Mouse (Mus musculus) forebrain, embryonic 14.5 days (tissue): ENCODE measurements at regions not wholly inside any gene's neighbourhood (a gene's known extent, or its start where the extent isn't known, plus 50 kb on each side); places are given as distances from the start of the nearest gene placed in this dataset.
A peak's percentile ranks its signal among the peaks of the same experiment; 100 is the strongest.

Experiments used
- ATAC-seq: fragments of 200-750 bp; cut with Nextera tagmentation; 2 replicates; pipeline ENCODE4 v1.8.0; 2017; ENCODE audit warnings: mild to moderate bottlenecking, moderate library complexity
- DNase-seq: peaks from one replicate; pipeline ENCODE4 v3.0.0-alpha.2; 2015; ENCODE audit warnings: low spot score
- H3K27ac ChIP-seq: fragments of 300-500 bp; sonication (generic); 2 replicates; pipeline ENCODE4 v1.5.1; 2014; ENCODE audit warnings: low read depth, mild to moderate bottlenecking, control low read depth, low read length, moderate library complexity
- H3K27me3 ChIP-seq: fragments of 300-500 bp; sonication (generic); replicated peaks from 2 replicates; pipeline ENCODE4 v1.6.1; 2014; ENCODE audit warnings: low read length, control low read depth, mixed read lengths; ENCODE audit not compliant: control insufficient read depth, insufficient read depth
- H3K36me3 ChIP-seq: fragments of 300-500 bp; sonication (generic); 2 replicates; pipeline ENCODE4 v1.6.1; 2014; ENCODE audit warnings: low read length, control low read depth; ENCODE audit not compliant: control insufficient read depth, insufficient read depth
- H3K4me1 ChIP-seq: fragments of 300-500 bp; sonication (generic); 2 replicates; pipeline ENCODE4 v1.6.1; 2014; ENCODE audit warnings: antibody characterized with exemption, low read length, control low read depth; ENCODE audit not compliant: control insufficient read depth, insufficient read depth
- H3K4me2 ChIP-seq: fragments of 300-500 bp; sonication (generic); 2 replicates; pipeline ENCODE4 v1.6.1; 2014; ENCODE audit warnings: mild to moderate bottlenecking, control low read depth, low read length
- H3K4me3 ChIP-seq: fragments of 300-500 bp; sonication (generic); 2 replicates; pipeline ENCODE4 v1.5.1; 2014; ENCODE audit warnings: low read depth, low read length, control low read depth
- H3K9ac ChIP-seq: fragments of 300-500 bp; sonication (generic); 2 replicates; pipeline ENCODE4 v1.6.1; 2014; ENCODE audit warnings: mild to moderate bottlenecking, low read length, control low read depth, moderate library complexity
- H3K9me3 ChIP-seq: fragments of 300-500 bp; sonication (generic); replicated peaks from 2 replicates; pipeline ENCODE4 v1.6.1; 2016; ENCODE audit warnings: low read length, control low read depth, mixed read lengths; ENCODE audit not compliant: control insufficient read depth
- whole genome bisulfite sequencing: fragments of 180-500 bp; shearing (Covaris S2); extraction: QIAGEN DNeasy Blood & Tissue Kit; methylation state at CpG from one replicate; pipeline ENCODE4 v1.1.7; 2014; 5-methylcytosine and 5-hydroxymethylcytosine counted together

- Histone ChIP-seq H3K36me3 (no peaks in the 10 kb centered on the region), H3K4me2 (no peak overlapping the region), H3K27me3 (no peaks in the 10 kb centered on the region), H3K9ac (no peak overlapping the region), H3K4me3 (no peak overlapping the region), H3K4me1 (no peaks in the 10 kb centered on the region), H3K9me3 (no peaks in the 10 kb centered on the region), H3K27ac (no peak overlapping the region)
- WGBS: 90% methylated on average over 3 of the region's 3 CpGs
- DNase-seq: no peak
- ATAC-seq: no peak
Measured at GRCm38 (mm10) chr13:26026386-26026785, 743.6 kb downstream of the Hdgfl1 start.

GRCm38 (mm10) chr13:26024696-26025095 lies 745.3 kb downstream of the Hdgfl1 start:
- no peaks in the 10 kb centered on the region for H3K36me3 ChIP-seq
- ATAC-seq (no peak), DNase-seq (no peak)
- H3K9ac ChIP-seq: no peak overlapping the region
- H3K4me3 ChIP-seq: no peak overlapping the region
- H3K9me3 ChIP-seq: no peaks in the 10 kb centered on the region
- H3K4me2 ChIP-seq: no peak overlapping the region
- H3K4me1 ChIP-seq: no peaks in the 10 kb centered on the region
- no peaks in the 10 kb centered on the region for H3K27me3 ChIP-seq
- H3K27ac ChIP-seq: no peak overlapping the region

- H3K36me3 ChIP-seq: no peaks in the 10 kb centered on the region
- H3K4me3 ChIP-seq: no peak overlapping the region
- no peaks in the 10 kb centered on the region for H3K27me3 ChIP-seq
- no peaks in the 10 kb centered on the region for H3K9me3 ChIP-seq
- ATAC-seq (no peak), DNase-seq (peak; percentile 51)
- no peak overlapping the region for H3K4me2 ChIP-seq
- no peak overlapping the region for H3K9ac ChIP-seq
- H3K4me1 ChIP-seq: no peaks in the 10 kb centered on the region
- WGBS: 71% methylated on average over 2 of the region's 2 CpGs
- no peak overlapping the region for H3K27ac ChIP-seq
Measured at GRCm38 (mm10) chr13:26020491-26020890, 749.5 kb downstream of the Hdgfl1 start.

- no peaks in the 10 kb centered on the region for H3K9me3 ChIP-seq
- no peaks in the 10 kb centered on the region for H3K27me3 ChIP-seq
- no peak for ATAC-seq
- H3K4me2 ChIP-seq: no peak overlapping the region
- no peaks in the 10 kb centered on the region for H3K4me1 ChIP-seq
- no peak overlapping the region for H3K4me3 ChIP-seq
- H3K27ac ChIP-seq: no peak overlapping the region
- no peaks in the 10 kb centered on the region for H3K36me3 ChIP-seq
- no peak for DNase-seq
- whole genome bisulfite sequencing: 94% methylated on average over 1 of the region's 1 CpGs
- no peak overlapping the region for H3K9ac ChIP-seq
Measured at GRCm38 (mm10) chr13:26009131-26009530, 738.8 kb upstream of the Nrsn1 start.

- Histone ChIP-seq H3K27me3 (no peaks in the 10 kb centered on the region), H3K4me1 (no peaks in the 10 kb centered on the region), H3K4me3 (no peak overlapping the region), H3K4me2 (no peak overlapping the region), H3K36me3 (no peaks in the 10 kb centered on the region), H3K9me3 (no peaks in the 10 kb centered on the region), H3K9ac (no peak overlapping the region), H3K27ac (no peak overlapping the region)
- 88% methylated on average over 7 of the region's 7 CpGs for WGBS
- DNase-seq: no peak
- no peak for ATAC-seq
Measured at GRCm38 (mm10) chr13:26004768-26005560, 734.7 kb upstream of the Nrsn1 start.

GRCm38 (mm10) chr13:25993526-25993925 lies 723.2 kb upstream of the Nrsn1 start:
- Histone ChIP-seq H3K4me1 (no peaks in the 10 kb centered on the region), H3K36me3 (no peaks in the 10 kb centered on the region), H3K27ac (no peak overlapping the region), H3K4me2 (no peak overlapping the region), H3K4me3 (no peak overlapping the region), H3K9me3 (no peaks in the 10 kb centered on the region), H3K9ac (no peak overlapping the region), H3K27me3 (no peaks in the 10 kb centered on the region)
- DNase-seq (no peak), ATAC-seq (no peak)
- 64% methylated on average over 1 of the region's 1 CpGs for WGBS

GRCm38 (mm10) chr13:25989067-25989756 lies 718.9 kb upstream of the Nrsn1 start:
- no peak for ATAC-seq
- H3K27ac ChIP-seq: no peak overlapping the region
- DNase-seq: no peak
- no peaks in the 10 kb centered on the region for H3K27me3 ChIP-seq
- H3K36me3 ChIP-seq: no peaks in the 10 kb centered on the region
- 89% methylated on average over 5 of the region's 5 CpGs for WGBS
- no peak overlapping the region for H3K4me3 ChIP-seq
- H3K4me2 ChIP-seq: no peak overlapping the region
- peaks cover 4% of the 10 kb centered on the region; the same call in 1 of the 2 replicates for H3K4me1 ChIP-seq
- no peaks in the 10 kb centered on the region for H3K9me3 ChIP-seq
- no peak overlapping the region for H3K9ac ChIP-seq

- no peak overlapping the region for H3K4me3 ChIP-seq
- H3K4me1 ChIP-seq: peaks cover 4% of the 10 kb centered on the region
- no peak overlapping the region for H3K27ac ChIP-seq
- DNase-seq (peak; percentile 46), ATAC-seq (peak; percentile 67)
- no peaks in the 10 kb centered on the region for H3K27me3 ChIP-seq
- no peaks in the 10 kb centered on the region for H3K36me3 ChIP-seq
- no peak overlapping the region for H3K4me2 ChIP-seq
- no peak overlapping the region for H3K9ac ChIP-seq
- no peaks in the 10 kb centered on the region for H3K9me3 ChIP-seq
- WGBS: 57% methylated on average over 1 of the region's 1 CpGs
Measured at GRCm38 (mm10) chr13:25984535-25984934, 714.2 kb upstream of the Nrsn1 start.

- Histone ChIP-seq H3K9me3 (no peaks in the 10 kb centered on the region), H3K9ac (no peak overlapping the region), H3K36me3 (no peaks in the 10 kb centered on the region), H3K27me3 (no peaks in the 10 kb centered on the region), H3K27ac (no peak overlapping the region), H3K4me3 (no peak overlapping the region), H3K4me1 (peaks cover 4% of the 10 kb centered on the region), H3K4me2 (no peak overlapping the region)
- ATAC-seq: peak; percentile 40
- DNase-seq: peak; percentile 49
- 83% methylated on average over 1 of the region's 1 CpGs for WGBS
Measured at GRCm38 (mm10) chr13:25983659-25984058, 713.4 kb upstream of the Nrsn1 start.
